ENCODE assay signal across 10 mouse cellular contexts in genomic region chr7:101374155-101374554, GRCm38 (mm10). TPM values are rescaled to one million over a fixed set of nuclear protein-coding genes. Genes with fewer than 3 reads are reported as not detected.
A peak's percentile ranks its signal among the peaks of the same experiment; 100 is the strongest.
DNase-seq lines count a peak whose midpoint lies in the region; ATAC-seq lines count a peak whose summit lies in the region.
"Had no signal": no experiment of that assay in that cellular context is flagged by ENCODE, and none has a peak within 500 bp of the region (broad histone marks: within the 10 kb centered on the region; RNA-seq: fewer than 3 reads in every experiment).

No protein-coding gene starts in this region.

- H3K4me2 ChIP-seq in heart, embryonic 13.5 days = no peak overlapping the region
- H3K4me2 ChIP-seq in embryonic facial prominence, embryonic 14.5 days (ENCODE audit: low read depth, low read length) = no peak overlapping the region

- H3K4me3 ChIP-seq in heart, embryonic 13.5 days = no peak overlapping the region
- H3K4me3 ChIP-seq in embryonic facial prominence, embryonic 14.5 days (ENCODE audit: low read depth, low read length) = no peak overlapping the region

- no peak overlapping the region for H3K9ac ChIP-seq in heart, embryonic 13.5 days
- H3K9ac ChIP-seq in embryonic facial prominence, embryonic 14.5 days (ENCODE audit: low read depth, low read length) = no peak overlapping the region

- no peaks in the 10 kb centered on the region for H3K36me3 ChIP-seq in heart, embryonic 13.5 days
- H3K36me3 ChIP-seq in embryonic facial prominence, embryonic 14.5 days (ENCODE audit: control insufficient read depth, insufficient read depth, low read length) = no peaks in the 10 kb centered on the region

- 0 out of 2 replicates have a peak, but pooled peaks have one; percentile 37 for ATAC-seq in heart, embryonic 13.5 days (ENCODE audit: extremely low read depth, insufficient number of reproducible peaks, low FRiP score, low TSS enrichment)
- ATAC-seq in embryonic facial prominence, embryonic 14.5 days (ENCODE audit: low read depth) = peak; percentile 42; the same call in 1 of the 2 replicates
- no peak for ATAC-seq in erythroid progenitor cell, adult 5-6 weeks (replicated peaks; ENCODE audit: low FRiP score, poor library complexity, severe bottlenecking)

- H3K27me3 ChIP-seq in heart, embryonic 13.5 days (replicated peaks) = peaks cover 13% of the 10 kb centered on the region; the same call in 1 of the 2 replicates
- H3K27me3 ChIP-seq in embryonic facial prominence, embryonic 14.5 days (replicated peaks; ENCODE audit: control insufficient read depth, insufficient read depth, low read length) = no peaks in the 10 kb centered on the region

- no peak overlapping the region for H3K27ac ChIP-seq in heart, embryonic 13.5 days (replicated peaks)
- H3K27ac ChIP-seq in embryonic facial prominence, embryonic 14.5 days (replicated peaks; ENCODE audit: low read depth, low read length) = no peak overlapping the region

- 0 out of 2 replicates have a peak, but pooled peaks cover 4% of the 10 kb centered on the region for H3K9me3 ChIP-seq in heart, embryonic 13.5 days
- no peaks in the 10 kb centered on the region for H3K9me3 ChIP-seq in embryonic facial prominence, embryonic 14.5 days (ENCODE audit: control insufficient read depth, low read length)

- DNase-seq in heart, adult 11 months = no peak
- DNase-seq in thymus, postnatal 0 days (ENCODE audit: low spot score) = peak; percentile 69
- no peak for DNase-seq in thymus, adult 18-20 months
- peak; percentile 83 for DNase-seq in embryonic facial prominence, embryonic 14.5 days (ENCODE audit: low spot score)
- DNase-seq in lung, postnatal 10 days = peak; percentile 84
- DNase-seq in spleen, adult 18-20 months = no peak

- peaks cover 22% of the 10 kb centered on the region for H3K4me1 ChIP-seq in heart, embryonic 13.5 days
- H3K4me1 ChIP-seq in embryonic facial prominence, embryonic 14.5 days (ENCODE audit: control insufficient read depth, insufficient read depth, low read length) = peaks cover 5% of the 10 kb centered on the region; the same call in 1 of the 2 replicates

RNA-seq across cellular contexts. Expression of gene Arap1, which starts 26.3 kb away (rescaled TPM):
- polyA plus RNA-seq in heart, embryonic 13.5 days (2015; fragmentation: Nextera tagmentation; extraction: Ambion mirVana) = 25.6 and 26.3 TPM in 2 replicates
- polyA plus RNA-seq in thymus, postnatal 0 days (2015; fragmentation: Nextera tagmentation; extraction: Ambion mirVana) = 31.1 and 34.4 TPM in 2 replicates
- polyA plus RNA-seq in embryonic facial prominence, embryonic 14.5 days (2014; fragmentation: Nextera tagmentation; extraction: Ambion mirVana) = 75.5 and 82.3 TPM in 2 replicates
- 15.1 and 20.1 TPM in 2 replicates for total RNA-seq in erythroid progenitor cell, adult 5-6 weeks (2015; ENCODE audit: low replicate concordance)
- total RNA-seq in erythroid progenitor cell, adult 5-6 weeks (2017; ENCODE audit: low replicate concordance) = 10.6 and 12.7 TPM in 2 replicates

RNA-seq across cellular contexts. Expression of gene Gm45837, which starts 36.5 kb away (rescaled TPM):
- polyA plus RNA-seq in heart, embryonic 13.5 days (2015; fragmentation: Nextera tagmentation; extraction: Ambion mirVana) = not detected in 2 replicates
- polyA plus RNA-seq in thymus, postnatal 0 days (2015; fragmentation: Nextera tagmentation; extraction: Ambion mirVana) = 1.1 TPM in 1 of 2 replicates, not detected in the other
- not detected in 2 replicates for polyA plus RNA-seq in embryonic facial prominence, embryonic 14.5 days (2014; fragmentation: Nextera tagmentation; extraction: Ambion mirVana)
- total RNA-seq in erythroid progenitor cell, adult 5-6 weeks (2015; ENCODE audit: low replicate concordance) = not detected in 2 replicates
- total RNA-seq in erythroid progenitor cell, adult 5-6 weeks (2017; ENCODE audit: low replicate concordance) = 4.2 TPM in 1 of 2 replicates, not detected in the other
- total RNA-seq: heart, postnatal 14 days had no signal
- polyA plus RNA-seq: neural tube, embryonic 11.5 days had no signal

RNA-seq across cellular contexts. Expression of gene Pde2a, which starts 47.3 kb away (rescaled TPM):
- polyA plus RNA-seq in heart, embryonic 13.5 days (2015; fragmentation: Nextera tagmentation; extraction: Ambion mirVana) = 10.4 and 11.5 TPM in 2 replicates
- 5.7 and 7.9 TPM in 2 replicates for polyA plus RNA-seq in thymus, postnatal 0 days (2015; fragmentation: Nextera tagmentation; extraction: Ambion mirVana)
- 32.1 and 33.0 TPM in 2 replicates for polyA plus RNA-seq in embryonic facial prominence, embryonic 14.5 days (2014; fragmentation: Nextera tagmentation; extraction: Ambion mirVana)
- 15.9 and 17.2 TPM in 2 replicates for total RNA-seq in erythroid progenitor cell, adult 5-6 weeks (2015; ENCODE audit: low replicate concordance)
- total RNA-seq in erythroid progenitor cell, adult 5-6 weeks (2017; ENCODE audit: low replicate concordance) = 1.7 and 11.8 TPM in 2 replicates

RNA-seq across cellular contexts. Expression of gene Stard10, which starts 57.3 kb away (rescaled TPM):
- polyA plus RNA-seq in heart, embryonic 13.5 days (2015; fragmentation: Nextera tagmentation; extraction: Ambion mirVana) = 32.9 and 35.4 TPM in 2 replicates
- polyA plus RNA-seq in thymus, postnatal 0 days (2015; fragmentation: Nextera tagmentation; extraction: Ambion mirVana) = 12.3 and 14.6 TPM in 2 replicates
- polyA plus RNA-seq in embryonic facial prominence, embryonic 14.5 days (2014; fragmentation: Nextera tagmentation; extraction: Ambion mirVana) = 21.2 and 21.5 TPM in 2 replicates
- total RNA-seq in erythroid progenitor cell, adult 5-6 weeks (2015; ENCODE audit: low replicate concordance) = 73.9 and 101 TPM in 2 replicates
- total RNA-seq in erythroid progenitor cell, adult 5-6 weeks (2017; ENCODE audit: low replicate concordance) = 37.4 and 52.9 TPM in 2 replicates

Comparison
In these comparisons a context has a peak if more than half of its experiments do, and no peak if none do; other contexts are left out.
1. DNase-seq: peak in thymus, postnatal 0 days (single experiment), embryonic facial prominence, embryonic 14.5 days (single experiment) and lung, postnatal 10 days (single experiment); none in heart, adult 11 months (single experiment), thymus, adult 18-20 months (0 of 2) and spleen, adult 18-20 months (0 of 2).